Mouse (Mus musculus): ENCODE measurements around the gene Gsta3. TPM values are rescaled to one million over a fixed set of nuclear protein-coding genes. Genes with fewer than 3 reads are reported as not detected.

Gene Gsta3
- polyA plus RNA-seq, 1 experiment from 2014 or later: 0.29 TPM

Other genes starting within 250 kb of the Gsta3 start
- 2.1 and 2.2 TPM in 2 replicates for gene Tram2, start 161.4 kb upstream of the Gsta3 start, polyA plus RNA-seq (2015; fragmentation: Nextera tagmentation; extraction: Ambion mirVana)
- 19.2 and 20.8 TPM in 2 replicates for gene Tmem14a, start 22.0 kb upstream of the Gsta3 start, polyA plus RNA-seq (2015; fragmentation: Nextera tagmentation; extraction: Ambion mirVana)
- gene Khdc1a, start 109.1 kb downstream of the Gsta3 start, polyA plus RNA-seq (2015; fragmentation: Nextera tagmentation; extraction: Ambion mirVana): not detected in 2 replicates
- not detected in 2 replicates for gene Khdc1c, start 127.7 kb downstream of the Gsta3 start, polyA plus RNA-seq (2015; fragmentation: Nextera tagmentation; extraction: Ambion mirVana)
- 0.06 and 0.07 TPM in 2 replicates for gene Khdc1b, start 143.0 kb downstream of the Gsta3 start, polyA plus RNA-seq (2015; fragmentation: Nextera tagmentation; extraction: Ambion mirVana)

Data from hindbrain, embryonic 15.5 days (tissue).